Mouse (Mus musculus): ENCODE measurements at regions not wholly inside any gene's neighbourhood (a gene's known extent, or its start where the extent isn't known, plus 50 kb on each side); places are given as distances from the start of the nearest gene placed in this dataset.

- Histone ChIP-seq H3K9me3 (no peaks in the 10 kb centered on the region), H3K4me3 (no peak overlapping the region), H3K36me3 (no peaks in the 10 kb centered on the region), H3K9ac (no peak overlapping the region), H3K4me2 (no peak overlapping the region), H3K27ac (no peak overlapping the region), H3K4me1 (peaks cover 4% of the 10 kb centered on the region; the same call in 1 of the 2 replicates), H3K27me3 (no peaks in the 10 kb centered on the region)
- WGBS: 95% methylated on average over 8 of the region's 8 CpGs
- no peak for ATAC-seq (ENCODE audit: borderline replicate concordance, extremely low read depth, low FRiP score, low TSS enrichment)
These were observed 53.2 kb upstream of the Slc38a2 start for GRCm38 (mm10) chr15:96752719-96753118.

- no peak for ATAC-seq (ENCODE audit: borderline replicate concordance, extremely low read depth, low FRiP score, low TSS enrichment)
- Histone ChIP-seq H3K4me2 (no peak overlapping the region), H3K4me1 (peaks cover 4% of the 10 kb centered on the region; the same call in 1 of the 2 replicates), H3K4me3 (no peak overlapping the region), H3K36me3 (no peaks in the 10 kb centered on the region), H3K27ac (no peak overlapping the region), H3K27me3 (no peaks in the 10 kb centered on the region), H3K9me3 (no peaks in the 10 kb centered on the region), H3K9ac (no peak overlapping the region)
- 88% methylated on average over 3 of the region's 3 CpGs for WGBS
These were observed 52.5 kb upstream of the Slc38a2 start for GRCm38 (mm10) chr15:96752062-96752358.

GRCm38 (mm10) chr15:96751243-96752061 is 51.9 kb upstream of the Slc38a2 start:
- H3K9ac ChIP-seq: no peak overlapping the region
- H3K4me1 ChIP-seq: peaks cover 3% of the 10 kb centered on the region; the same call in 1 of the 2 replicates
- no peak overlapping the region for H3K4me2 ChIP-seq
- H3K4me3 ChIP-seq: no peak overlapping the region
- no peaks in the 10 kb centered on the region for H3K36me3 ChIP-seq
- H3K27ac ChIP-seq: no peak overlapping the region
- no peaks in the 10 kb centered on the region for H3K27me3 ChIP-seq
- 84% methylated on average over 13 of the region's 13 CpGs for WGBS
- ATAC-seq (ENCODE audit: borderline replicate concordance, extremely low read depth, low FRiP score, low TSS enrichment): no peak
- H3K9me3 ChIP-seq: no peaks in the 10 kb centered on the region

- WGBS: 68% methylated on average over 9 of the region's 9 CpGs
- no peak overlapping the region for H3K27ac ChIP-seq
- H3K4me3 ChIP-seq: no peak overlapping the region
- no peaks in the 10 kb centered on the region for H3K9me3 ChIP-seq
- 0 out of 2 replicates have a peak, but pooled peaks cover under 1% of the 10 kb centered on the region for H3K4me1 ChIP-seq
- H3K4me2 ChIP-seq: no peak overlapping the region
- no peaks in the 10 kb centered on the region for H3K27me3 ChIP-seq
- no peak overlapping the region for H3K9ac ChIP-seq
- no peak for ATAC-seq (ENCODE audit: borderline replicate concordance, extremely low read depth, low FRiP score, low TSS enrichment)
- H3K36me3 ChIP-seq: no peaks in the 10 kb centered on the region
These were observed 50.2 kb upstream of the Slc38a2 start for GRCm38 (mm10) chr15:96749534-96750256.
